Mouse (Mus musculus): Measurements from ENCODE around the gene Fshr. TPM values are rescaled to one million over a fixed set of nuclear protein-coding genes. Genes with fewer than 3 reads are reported as not detected.

The Fshr gene
- polyA plus RNA-seq, 1 experiment from 2014 or later, result not detected

- no peaks in the 10 kb centered on the region for H3K4me1 ChIP-seq
- no peak overlapping the region for H3K4me3 ChIP-seq
- no peak overlapping the region for H3K9ac ChIP-seq
- H3K9me3 ChIP-seq, result no peaks in the 10 kb centered on the region
- no peaks in the 10 kb centered on the region for H3K27me3 ChIP-seq
- H3K36me3 ChIP-seq, result no peaks in the 10 kb centered on the region
- WGBS, result 85% methylated on average over 2 of the region's 2 CpGs
- no peak overlapping the region for H3K27ac ChIP-seq
- no peak overlapping the region for H3K4me2 ChIP-seq
- no peak for ATAC-seq (ENCODE audit: insufficient number of reproducible peaks, low FRiP score, low TSS enrichment, low read depth)
These were observed 181.0 kb downstream of the Fshr start for GRCm38 (mm10) chr17:89019518-89019917.

- H3K4me1 ChIP-seq, result no peaks in the 10 kb centered on the region
- no peak overlapping the region for H3K9ac ChIP-seq
- no peaks in the 10 kb centered on the region for H3K27me3 ChIP-seq
- ATAC-seq (ENCODE audit: insufficient number of reproducible peaks, low FRiP score, low TSS enrichment, low read depth), result no peak
- no peak overlapping the region for H3K4me2 ChIP-seq
- no peak overlapping the region for H3K4me3 ChIP-seq
- no peak overlapping the region for H3K27ac ChIP-seq
- no peaks in the 10 kb centered on the region for H3K36me3 ChIP-seq
- 64% methylated on average over 4 of the region's 4 CpGs for WGBS
- no peaks in the 10 kb centered on the region for H3K9me3 ChIP-seq
These were observed 183.5 kb downstream of the Fshr start for GRCm38 (mm10) chr17:89017002-89017401.

GRCm38 (mm10) chr17:89013691-89014090 lies 186.8 kb downstream of the Fshr start:
- no peak overlapping the region for H3K27ac ChIP-seq
- H3K4me1 ChIP-seq, result no peaks in the 10 kb centered on the region
- H3K9me3 ChIP-seq, result no peaks in the 10 kb centered on the region
- H3K4me3 ChIP-seq, result no peak overlapping the region
- H3K27me3 ChIP-seq, result no peaks in the 10 kb centered on the region
- H3K9ac ChIP-seq, result no peak overlapping the region
- H3K36me3 ChIP-seq, result no peaks in the 10 kb centered on the region
- ATAC-seq (ENCODE audit: insufficient number of reproducible peaks, low FRiP score, low TSS enrichment, low read depth), result no peak
- no peak overlapping the region for H3K4me2 ChIP-seq

GRCm38 (mm10) chr17:89009117-89009516 lies 191.4 kb downstream of the Fshr start:
- Histone ChIP-seq H3K4me2 (no peak overlapping the region), H3K4me3 (no peak overlapping the region), H3K4me1 (no peaks in the 10 kb centered on the region), H3K9ac (no peak overlapping the region), H3K27ac (no peak overlapping the region), H3K36me3 (no peaks in the 10 kb centered on the region), H3K27me3 (no peaks in the 10 kb centered on the region), H3K9me3 (no peaks in the 10 kb centered on the region)
- ATAC-seq (ENCODE audit: insufficient number of reproducible peaks, low FRiP score, low TSS enrichment, low read depth), result no peak
- WGBS, result 83% methylated on average over 1 of the region's 1 CpGs

- H3K4me2 ChIP-seq, result no peak overlapping the region
- no peak overlapping the region for H3K9ac ChIP-seq
- ATAC-seq (ENCODE audit: insufficient number of reproducible peaks, low FRiP score, low TSS enrichment, low read depth), result no peak
- no peaks in the 10 kb centered on the region for H3K9me3 ChIP-seq
- no peaks in the 10 kb centered on the region for H3K27me3 ChIP-seq
- H3K27ac ChIP-seq, result no peak overlapping the region
- H3K36me3 ChIP-seq, result no peaks in the 10 kb centered on the region
- 85% methylated on average over 7 of the region's 7 CpGs for WGBS
- H3K4me3 ChIP-seq, result no peak overlapping the region
- H3K4me1 ChIP-seq, result no peaks in the 10 kb centered on the region
These were observed 191.8 kb downstream of the Fshr start for GRCm38 (mm10) chr17:89008680-89009079.

GRCm38 (mm10) chr17:89005959-89006358 lies 194.5 kb downstream of the Fshr start:
- Histone ChIP-seq H3K27me3 (no peaks in the 10 kb centered on the region), H3K9me3 (no peaks in the 10 kb centered on the region), H3K4me2 (no peak overlapping the region), H3K4me3 (no peak overlapping the region), H3K4me1 (no peaks in the 10 kb centered on the region), H3K27ac (no peak overlapping the region), H3K9ac (no peak overlapping the region), H3K36me3 (no peaks in the 10 kb centered on the region)
- no peak for ATAC-seq (ENCODE audit: insufficient number of reproducible peaks, low FRiP score, low TSS enrichment, low read depth)
- 80% methylated on average over 5 of the region's 5 CpGs for WGBS

GRCm38 (mm10) chr17:88999907-89000306 lies 200.6 kb downstream of the Fshr start:
- H3K4me3 ChIP-seq, result no peak overlapping the region
- H3K9ac ChIP-seq, result no peak overlapping the region
- ATAC-seq (ENCODE audit: insufficient number of reproducible peaks, low FRiP score, low TSS enrichment, low read depth), result no peak
- H3K27me3 ChIP-seq, result no peaks in the 10 kb centered on the region
- H3K9me3 ChIP-seq, result no peaks in the 10 kb centered on the region
- H3K36me3 ChIP-seq, result no peaks in the 10 kb centered on the region
- H3K4me1 ChIP-seq, result no peaks in the 10 kb centered on the region
- no peak overlapping the region for H3K27ac ChIP-seq
- H3K4me2 ChIP-seq, result no peak overlapping the region

- H3K36me3 ChIP-seq, result no peaks in the 10 kb centered on the region
- H3K4me1 ChIP-seq, result no peaks in the 10 kb centered on the region
- ATAC-seq (ENCODE audit: insufficient number of reproducible peaks, low FRiP score, low TSS enrichment, low read depth), result no peak
These were observed 202.2 kb downstream of the Fshr start for GRCm38 (mm10) chr17:88998243-88998642.

GRCm38 (mm10) chr17:88991238-88991637 lies 209.2 kb downstream of the Fshr start:
- Histone ChIP-seq H3K4me3 (no peak overlapping the region), H3K9me3 (no peaks in the 10 kb centered on the region), H3K9ac (no peak overlapping the region), H3K4me1 (no peaks in the 10 kb centered on the region), H3K36me3 (no peaks in the 10 kb centered on the region), H3K4me2 (no peak overlapping the region), H3K27me3 (no peaks in the 10 kb centered on the region), H3K27ac (no peak overlapping the region)
- ATAC-seq (ENCODE audit: insufficient number of reproducible peaks, low FRiP score, low TSS enrichment, low read depth), result no peak
- 82% methylated on average over 4 of the region's 4 CpGs for WGBS

More at GRCm38 (mm10) chr17:88998243-88998642, 202.2 kb downstream of the Fshr start:
- 45% methylated on average over 1 of the region's 1 CpGs for WGBS
- Histone ChIP-seq H3K4me3 (no peak overlapping the region), H3K27me3 (no peaks in the 10 kb centered on the region), H3K4me2 (no peak overlapping the region), H3K27ac (no peak overlapping the region), H3K9me3 (no peaks in the 10 kb centered on the region), H3K9ac (no peak overlapping the region)

GRCm38 (mm10) chr17:88980708-88981355 lies 219.6 kb downstream of the Fshr start:
- no peaks in the 10 kb centered on the region for H3K9me3 ChIP-seq
- H3K27ac ChIP-seq, result no peak overlapping the region
- H3K9ac ChIP-seq, result no peak overlapping the region
- H3K36me3 ChIP-seq, result no peaks in the 10 kb centered on the region
- H3K27me3 ChIP-seq, result no peaks in the 10 kb centered on the region
- no peak for ATAC-seq (ENCODE audit: insufficient number of reproducible peaks, low FRiP score, low TSS enrichment, low read depth)
- no peaks in the 10 kb centered on the region for H3K4me1 ChIP-seq
- 63% methylated on average over 10 of the region's 10 CpGs for WGBS
- no peak overlapping the region for H3K4me3 ChIP-seq
- no peak overlapping the region for H3K4me2 ChIP-seq

GRCm38 (mm10) chr17:88974538-88974937 lies 225.9 kb downstream of the Fshr start:
- no peak for ATAC-seq (ENCODE audit: insufficient number of reproducible peaks, low FRiP score, low TSS enrichment, low read depth)
- Histone ChIP-seq H3K4me2 (no peak overlapping the region), H3K27ac (no peak overlapping the region), H3K36me3 (no peaks in the 10 kb centered on the region), H3K27me3 (no peaks in the 10 kb centered on the region), H3K4me3 (no peak overlapping the region), H3K4me1 (no peaks in the 10 kb centered on the region), H3K9ac (no peak overlapping the region), H3K9me3 (no peaks in the 10 kb centered on the region)
- WGBS, result 54% methylated on average over 3 of the region's 3 CpGs

GRCm38 (mm10) chr17:88966028-88966427 lies 234.4 kb downstream of the Fshr start:
- Histone ChIP-seq H3K9me3 (no peaks in the 10 kb centered on the region), H3K9ac (no peak overlapping the region), H3K4me1 (no peaks in the 10 kb centered on the region), H3K36me3 (no peaks in the 10 kb centered on the region), H3K27me3 (no peaks in the 10 kb centered on the region), H3K4me3 (no peak overlapping the region), H3K27ac (no peak overlapping the region), H3K4me2 (no peak overlapping the region)
- 54% methylated on average over 3 of the region's 3 CpGs for WGBS
- no peak for ATAC-seq (ENCODE audit: insufficient number of reproducible peaks, low FRiP score, low TSS enrichment, low read depth)

- ATAC-seq (ENCODE audit: insufficient number of reproducible peaks, low FRiP score, low TSS enrichment, low read depth), result no peak
- Histone ChIP-seq H3K4me3 (no peak overlapping the region), H3K27ac (no peak overlapping the region), H3K4me2 (no peak overlapping the region), H3K27me3 (no peaks in the 10 kb centered on the region), H3K9me3 (no peaks in the 10 kb centered on the region), H3K9ac (no peak overlapping the region), H3K4me1 (no peaks in the 10 kb centered on the region), H3K36me3 (no peaks in the 10 kb centered on the region)
- 16% methylated on average over 5 of the region's 5 CpGs for WGBS
These were observed 246.5 kb downstream of the Fshr start for GRCm38 (mm10) chr17:88954011-88954410.

Measured in limb, embryonic 15.5 days (tissue).